Mouse (Mus musculus) lung, embryonic 16.5 days (tissue): ENCODE measurements around the gene Kif19a. TPM values are rescaled to one million over a fixed set of nuclear protein-coding genes. Genes with fewer than 3 reads are reported as not detected.

Source experiments
- ATAC-seq: fragments of 200-750 bp; cut with Nextera tagmentation; 2 replicates; pipeline ENCODE4 v1.8.0; 2017; ENCODE audit warnings: low read depth, mild to moderate bottlenecking, moderate library complexity
- H3K27ac ChIP-seq: fragments of 300-500 bp; sonication (generic); 2 replicates; pipeline ENCODE4 v1.5.1; 2014; ENCODE audit warnings: mild to moderate bottlenecking, control low read depth, low read length
- H3K27me3 ChIP-seq: fragments of 300-500 bp; sonication (generic); 2 replicates; pipeline ENCODE4 v1.6.1; 2014; ENCODE audit warnings: low read depth, low read length, mixed read lengths; ENCODE audit not compliant: control insufficient read depth, insufficient read depth
- H3K36me3 ChIP-seq: fragments of 300-500 bp; sonication (generic); 2 replicates; pipeline ENCODE4 v1.6.1; 2014; ENCODE audit warnings: low read length; ENCODE audit not compliant: control insufficient read depth, insufficient read depth
- H3K4me1 ChIP-seq: fragments of 300-500 bp; sonication (generic); replicated peaks from 2 replicates; pipeline ENCODE4 v1.6.1; 2014; ENCODE audit warnings: low read length, mixed read lengths; ENCODE audit not compliant: control insufficient read depth, insufficient read depth
- H3K4me2 ChIP-seq: fragments of 300-500 bp; sonication (generic); 2 replicates; pipeline ENCODE4 v1.6.1; 2014; ENCODE audit warnings: low read depth, low read length, control low read depth
- H3K4me3 ChIP-seq: fragments of 300-500 bp; sonication (generic); 2 replicates; pipeline ENCODE4 v1.5.1; 2014; ENCODE audit warnings: mild to moderate bottlenecking, low read length, control low read depth
- H3K9ac ChIP-seq: fragments of 300-500 bp; sonication (generic); 2 replicates; pipeline ENCODE4 v1.6.1; 2014; ENCODE audit warnings: low read length, control low read depth
- H3K9me3 ChIP-seq: fragments of 300-500 bp; sonication (generic); 2 replicates; pipeline ENCODE4 v1.6.1; 2016; ENCODE audit warnings: low read length; ENCODE audit not compliant: control insufficient read depth
- WGBS: fragments of 180-500 bp; shearing (Covaris S2); extraction: QIAGEN DNeasy Blood & Tissue Kit; methylation state at CpG from one replicate; pipeline ENCODE4 v1.1.7; 2014; 5-methylcytosine and 5-hydroxymethylcytosine counted together
- polyA plus RNA-seq: library from polyadenylated mRNA; unstranded; fragments of >200 nt; fragmentation: Nextera tagmentation; extraction: Ambion mirVana; gene quantifications from 2 replicates; pipeline ENCODE4 v1.2.1, GENCODE M21; 2015

Kif19a gene
- polyA plus RNA-seq = 0.46 and 0.72 TPM in 2 replicates

GRCm38 (mm10) chr11:114764820-114765818, at the start of gene Kif19a:
Gene Kif19a (plus strand): TSS chr11:114765388.
- no peaks in the 10 kb centered on the region for H3K9me3 ChIP-seq
- H3K4me1 ChIP-seq = peaks cover 3% of the 10 kb centered on the region; the same call in 1 of the 2 replicates
- peak within 1 kb of the TSS; percentile 56 for H3K4me3 ChIP-seq
- H3K36me3 ChIP-seq = no peaks in the 10 kb centered on the region
- H3K27me3 ChIP-seq = peaks cover 10% of the 10 kb centered on the region; the same call in 1 of the 2 replicates
- H3K27ac ChIP-seq = no peak within 1 kb of the TSS
- WGBS = 3% methylated on average over 51 of the region's 51 CpGs
- H3K4me2 ChIP-seq = peak within 1 kb of the TSS; percentile 95
- H3K9ac ChIP-seq = peak within 1 kb of the TSS; percentile 61
- peak; percentile 91 for ATAC-seq

- Histone ChIP-seq H3K4me1 (no peaks in the 10 kb centered on the region), H3K4me3 (no peak overlapping the region), H3K4me2 (no peak overlapping the region), H3K9me3 (no peaks in the 10 kb centered on the region), H3K27me3 (no peaks in the 10 kb centered on the region), H3K36me3 (no peaks in the 10 kb centered on the region), H3K9ac (no peak overlapping the region), H3K27ac (no peak overlapping the region)
- WGBS = 59% methylated on average over 7 of the region's 7 CpGs
- ATAC-seq = no peak
Measured at GRCm38 (mm10) chr11:114715531-114715930, 49.7 kb upstream of the Kif19a start.

GRCm38 (mm10) chr11:114720535-114720934, 44.7 kb upstream of the Kif19a start:
- Histone ChIP-seq H3K36me3 (no peaks in the 10 kb centered on the region), H3K4me1 (peaks cover 4% of the 10 kb centered on the region; the same call in 1 of the 2 replicates), H3K4me2 (no peak overlapping the region), H3K27me3 (no peaks in the 10 kb centered on the region), H3K9ac (no peak overlapping the region), H3K4me3 (no peak overlapping the region), H3K9me3 (no peaks in the 10 kb centered on the region), H3K27ac (no peak overlapping the region)
- no peak for ATAC-seq
- WGBS = 83% methylated on average over 10 of the region's 10 CpGs

- ATAC-seq = no peak
- Histone ChIP-seq H3K4me3 (no peak overlapping the region), H3K9ac (no peak overlapping the region), H3K4me1 (peaks cover 6% of the 10 kb centered on the region), H3K9me3 (no peaks in the 10 kb centered on the region), H3K36me3 (no peaks in the 10 kb centered on the region), H3K27ac (no peak overlapping the region), H3K4me2 (no peak overlapping the region), H3K27me3 (no peaks in the 10 kb centered on the region)
- WGBS = 80% methylated on average over 8 of the region's 8 CpGs
Measured at GRCm38 (mm10) chr11:114722438-114722837, 42.8 kb upstream of the Kif19a start.

- no peaks in the 10 kb centered on the region for H3K27me3 ChIP-seq
- H3K36me3 ChIP-seq = no peaks in the 10 kb centered on the region
- no peak overlapping the region for H3K4me2 ChIP-seq
- no peaks in the 10 kb centered on the region for H3K9me3 ChIP-seq
- no peak overlapping the region for H3K4me3 ChIP-seq
- WGBS = 57% methylated on average over 13 of the region's 13 CpGs
- ATAC-seq = no peak
- no peak overlapping the region for H3K27ac ChIP-seq
- H3K4me1 ChIP-seq = peaks cover 9% of the 10 kb centered on the region
- H3K9ac ChIP-seq = no peak overlapping the region
Measured at GRCm38 (mm10) chr11:114723030-114723429, 42.2 kb upstream of the Kif19a start.

GRCm38 (mm10) chr11:114724787-114725590, 40.2 kb upstream of the Kif19a start:
- Histone ChIP-seq H3K9me3 (no peaks in the 10 kb centered on the region), H3K4me2 (no peak overlapping the region), H3K36me3 (no peaks in the 10 kb centered on the region), H3K9ac (no peak overlapping the region), H3K4me1 (peaks cover 14% of the 10 kb centered on the region), H3K27me3 (no peaks in the 10 kb centered on the region), H3K4me3 (no peak overlapping the region), H3K27ac (peak overlapping the region; percentile 15; the same call in 1 of the 2 replicates)
- 42% methylated on average over 11 of the region's 11 CpGs for whole genome bisulfite sequencing
- ATAC-seq = peak; percentile 20; the same call in 1 of the 2 replicates

GRCm38 (mm10) chr11:114726965-114727825, 38.0 kb upstream of the Kif19a start, which contains the start of gene Dnaic2:
Gene Dnaic2 (plus strand): TSS chr11:114727408.
- Histone ChIP-seq H3K27me3 (no peaks in the 10 kb centered on the region), H3K9ac (peak within 1 kb of the TSS; percentile 39; the same call in 1 of the 2 replicates), H3K27ac (no peak within 1 kb of the TSS), H3K4me3 (peak within 1 kb of the TSS; percentile 21), H3K4me1 (peaks cover 14% of the 10 kb centered on the region), H3K9me3 (no peaks in the 10 kb centered on the region), H3K36me3 (no peaks in the 10 kb centered on the region), H3K4me2 (peak within 1 kb of the TSS; percentile 45)
- ATAC-seq = peak; percentile 86
- WGBS = 9% methylated on average over 34 of the region's 34 CpGs

- Histone ChIP-seq H3K27me3 (no peaks in the 10 kb centered on the region), H3K4me3 (no peak overlapping the region; the same call in 1 of the 2 replicates), H3K9ac (peak overlapping the region; percentile 39; the same call in 1 of the 2 replicates), H3K36me3 (no peaks in the 10 kb centered on the region), H3K4me1 (peaks cover 14% of the 10 kb centered on the region), H3K9me3 (no peaks in the 10 kb centered on the region), H3K27ac (no peak overlapping the region), H3K4me2 (peak overlapping the region; percentile 45; the same call in 1 of the 2 replicates)
- WGBS = 23% methylated on average over 5 of the region's 5 CpGs
- ATAC-seq = no peak
Measured at GRCm38 (mm10) chr11:114727826-114728186, 37.4 kb upstream of the Kif19a start.
